Mouse (Mus musculus): Measurements from ENCODE around the gene Lrrc36.

GRCm38 (mm10) chr8:105475254-105475653 lies 61.9 kb downstream of the Lrrc36 start:
- no peak for TF ChIP-seq CTCF (IDR thresholded peaks at IDR 0.05; ENCODE audit: control insufficient read depth, insufficient read depth, low read length)
- no peak for TF ChIP-seq POLR2A (IDR thresholded peaks at IDR 0.05; ENCODE audit: borderline replicate concordance, control insufficient read depth, low read depth, low read length)

Measured in bone marrow, adult 2 months (tissue).